Mouse (Mus musculus) erythroblast, embryonic 14.5 days (primary cell): ENCODE data around the gene Mtg1.

Experiments
- GATA1 ChIP-seq: IDR thresholded peaks from 2 replicates; pipeline ENCODE4 v1.6.1; 2012; ENCODE audit warnings: low read length, inconsistent platforms, mixed read lengths
- TAL1 ChIP-seq: IDR thresholded peaks from 3 replicates; pipeline ENCODE4 v1.6.1; 2012; ENCODE audit warnings: low read length, inconsistent platforms, mixed read lengths

DNA sequence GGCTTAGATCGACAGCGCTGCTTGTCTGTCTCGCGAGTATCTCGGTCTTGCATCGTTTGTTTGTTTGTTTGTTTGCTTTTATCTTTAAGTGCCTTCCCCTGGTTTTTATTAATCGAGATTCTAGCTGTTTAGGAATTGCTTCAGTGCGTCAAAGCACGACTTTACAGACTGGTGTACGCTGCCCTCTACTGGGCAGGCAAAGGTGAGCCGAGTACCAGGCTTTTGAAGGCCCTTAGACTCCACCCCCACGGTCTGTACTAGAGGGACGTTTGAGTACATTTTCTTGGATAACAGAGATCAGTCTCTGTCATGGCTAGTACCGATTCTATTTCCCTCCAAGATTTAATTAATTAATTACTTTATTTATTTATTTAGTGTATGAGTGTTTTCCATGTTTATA is 4.0 kb downstream of the Mtg1 start:
- TF ChIP-seq TAL1 (no peak), GATA1 (no peak)
